Mouse (Mus musculus) adrenal gland, adult 18-20 months (tissue): ENCODE measurements at regions not wholly inside any gene's neighbourhood (a gene's known extent, or its start where the extent isn't known, plus 50 kb on each side); places are given as distances from the start of the nearest gene placed in this dataset.

ENCODE experiments used
- DNase-seq, 2 experiments: peaks; one replicate each; pipeline ENCODE4 v3.0.0; 2021 to 2022; ENCODE audit warnings: low spot score in 2 of 2

DNA sequence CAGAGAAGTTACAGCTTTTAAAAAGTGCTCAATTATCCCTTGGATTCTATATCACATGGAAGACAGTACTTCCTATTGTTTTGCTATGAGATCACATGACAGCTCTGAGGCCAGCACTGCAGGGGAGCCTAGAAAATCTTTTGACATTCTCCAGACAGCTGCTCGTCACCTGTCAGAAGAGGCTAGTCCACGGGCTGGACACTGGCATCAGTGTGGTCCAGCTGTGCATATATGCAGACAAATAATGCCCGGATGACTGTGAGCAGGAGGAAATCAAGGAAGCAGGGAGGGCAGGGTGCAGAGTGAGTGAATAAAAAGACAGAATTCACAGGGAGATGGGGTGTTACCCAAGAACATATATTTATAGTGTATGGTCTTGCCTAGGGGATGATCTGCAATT lies 270.4 kb downstream of the Rnf144a start:
- no peak for DNase-seq

DNA sequence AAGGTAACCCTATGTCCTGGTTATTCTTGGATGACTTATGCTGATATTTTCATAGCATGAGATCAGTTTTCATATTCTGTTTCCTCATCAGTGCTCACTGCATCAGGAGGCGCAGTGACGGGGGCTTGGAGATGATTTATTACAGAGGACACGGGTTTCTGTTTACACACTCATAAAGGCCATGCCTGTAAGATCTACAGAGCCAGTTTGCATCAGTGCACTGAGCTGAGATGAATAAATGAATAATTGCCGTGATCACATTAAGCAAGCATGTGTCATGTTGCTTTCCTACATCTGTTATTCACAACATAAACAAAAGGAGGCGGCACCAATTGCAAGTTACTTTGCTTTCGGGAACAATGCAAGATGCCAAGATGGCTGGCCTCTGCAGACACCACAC lies 271.6 kb downstream of the Rnf144a start:
- no peak for DNase-seq

DNA sequence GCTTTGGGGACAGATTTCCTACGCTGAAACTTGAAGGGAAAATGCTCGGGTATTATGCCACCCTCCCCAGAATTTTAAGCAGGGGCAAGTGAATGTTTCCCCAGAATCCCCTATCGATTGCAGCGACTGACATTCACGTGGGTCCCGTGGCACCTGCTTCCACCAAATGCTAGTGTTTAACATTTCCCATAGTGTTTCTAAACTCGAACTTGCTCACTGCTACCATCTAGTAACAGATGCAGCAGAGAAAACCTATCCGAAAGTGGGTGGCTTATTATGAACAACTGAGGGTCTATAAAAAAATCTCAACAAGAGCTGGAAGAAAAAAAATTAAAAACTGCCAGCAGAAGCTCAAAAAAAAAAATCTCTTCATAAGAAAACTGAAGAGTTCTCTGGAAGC lies 284.2 kb downstream of the Rnf144a start:
- DNase-seq = no peak

DNA sequence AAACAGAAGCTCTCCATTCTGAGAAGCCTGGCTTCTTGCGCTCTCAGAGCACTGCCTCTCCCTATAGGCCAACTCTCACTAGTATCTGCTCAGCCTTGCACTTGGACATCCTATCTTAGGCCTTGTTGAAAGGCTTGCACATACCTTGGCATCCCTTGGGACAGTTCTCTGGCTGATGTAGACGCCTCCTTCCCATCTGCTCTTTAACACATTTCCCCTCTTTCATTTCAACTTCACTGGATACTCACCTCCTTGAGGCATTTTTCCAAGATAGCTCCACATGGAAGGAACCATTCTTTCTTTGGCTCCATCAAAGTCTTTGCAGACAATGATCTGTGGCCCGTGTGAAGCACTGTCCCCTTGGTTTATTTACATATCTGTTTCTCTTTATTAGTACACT lies 285.0 kb downstream of the Rnf144a start:
- DNase-seq = no peak

DNA sequence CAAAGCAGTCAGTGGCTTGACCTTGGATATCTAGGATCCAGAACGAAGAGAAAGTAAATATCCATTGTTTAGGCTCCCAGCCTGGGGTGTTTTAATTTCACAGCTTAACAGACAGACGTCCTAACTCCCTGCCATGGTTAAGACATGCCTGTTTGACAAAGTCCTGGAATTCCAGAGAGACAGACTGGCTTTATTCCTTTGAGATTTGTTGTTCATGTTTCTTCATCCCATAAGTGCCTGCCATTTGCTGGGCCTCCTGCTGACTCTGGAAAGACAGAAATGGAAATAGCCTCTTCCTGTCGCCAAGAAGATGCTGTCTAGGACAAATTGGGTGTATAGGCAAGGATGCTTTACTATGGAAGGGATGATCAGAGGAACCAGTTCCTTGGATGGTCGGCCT lies 285.5 kb downstream of the Rnf144a start:
- no peak for DNase-seq

DNA sequence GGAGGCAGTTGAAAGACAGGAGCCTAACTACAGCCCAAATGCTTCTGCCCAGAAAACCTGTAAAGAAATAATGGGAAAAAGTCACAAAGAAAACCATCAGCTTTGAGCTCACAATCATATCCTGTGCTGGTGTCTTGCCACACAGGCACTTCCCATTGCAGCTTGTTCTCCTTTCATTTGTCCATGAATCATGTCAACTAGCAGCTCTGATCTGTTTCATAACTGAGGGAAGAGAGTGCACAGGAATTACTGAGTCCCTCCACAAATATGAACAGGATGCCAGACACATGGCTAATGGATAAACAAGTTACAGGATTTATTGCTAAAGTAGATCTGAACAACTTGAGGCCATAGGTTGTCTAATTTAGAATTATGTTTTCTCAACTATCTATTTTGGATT lies 286.2 kb downstream of the Rnf144a start:
- DNase-seq = no peak

DNA sequence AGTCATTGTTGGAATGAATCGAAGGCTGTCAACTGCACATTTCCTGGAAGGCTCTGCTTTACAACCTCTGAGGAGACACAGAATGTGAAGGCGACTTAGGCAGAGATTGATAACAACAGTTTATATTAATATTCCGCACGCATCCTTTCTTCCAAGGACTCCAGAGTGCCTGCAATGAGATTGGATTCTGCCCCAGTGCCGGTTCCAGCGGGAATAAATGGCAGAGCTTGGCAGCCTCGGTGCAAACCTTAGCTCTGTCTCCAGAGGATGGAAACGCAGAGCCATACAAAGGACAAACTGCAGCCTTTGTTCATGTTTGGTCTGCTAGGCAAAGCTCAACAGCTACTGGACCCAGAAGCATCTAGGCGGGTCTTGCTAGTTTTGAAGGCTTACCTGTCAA lies 288.8 kb downstream of the Rnf144a start:
- DNase-seq = no peak

DNA sequence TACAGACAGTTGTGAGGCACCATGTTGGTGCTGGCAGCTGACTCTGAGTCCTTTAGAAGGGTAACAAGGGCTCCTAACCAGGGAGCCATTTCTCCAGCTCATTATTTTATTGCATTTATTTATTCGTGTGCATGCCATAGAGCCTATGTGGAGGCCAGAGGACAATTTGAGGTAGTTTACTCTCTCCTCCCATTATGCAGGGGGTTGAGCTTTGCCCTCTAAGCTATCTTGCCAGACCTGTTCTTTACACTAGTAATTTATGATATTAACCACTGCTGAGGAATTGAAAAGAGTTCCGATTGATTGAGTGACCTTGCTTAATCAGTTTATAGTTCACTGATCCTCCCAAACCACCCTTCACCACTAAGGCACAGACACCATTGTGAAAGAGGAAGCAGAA lies 290.8 kb downstream of the Rnf144a start:
- DNase-seq = no peak

DNA sequence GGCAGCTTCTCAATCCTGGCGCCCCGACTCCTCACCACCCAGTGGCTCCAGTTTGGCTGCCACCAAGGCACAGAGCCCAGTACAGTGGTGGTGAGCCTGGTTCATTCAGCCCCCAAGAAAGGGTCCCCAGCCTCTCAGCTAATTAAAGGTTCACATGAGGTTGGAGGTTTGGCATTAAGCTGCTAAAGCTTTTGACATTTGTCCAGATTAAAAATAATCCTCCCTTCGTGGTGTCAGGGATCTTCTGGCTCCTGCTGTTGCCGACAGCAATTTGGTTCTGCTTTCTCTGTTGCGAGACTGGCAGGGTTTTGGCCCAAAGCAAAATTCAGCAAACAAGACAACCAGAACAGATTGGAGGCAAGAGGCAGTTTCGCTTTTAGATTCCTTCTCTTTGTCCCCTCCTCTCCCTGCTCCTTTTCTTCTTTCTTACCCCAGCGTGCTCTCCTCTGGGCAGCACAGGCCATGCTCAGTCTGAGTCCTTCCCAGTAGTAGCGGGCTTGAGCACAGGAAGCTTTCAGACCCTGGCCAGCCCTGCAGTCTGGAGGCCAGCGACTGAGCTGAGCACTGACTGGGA lies 299.6 kb downstream of the Rnf144a start:
- no peak for DNase-seq

DNA sequence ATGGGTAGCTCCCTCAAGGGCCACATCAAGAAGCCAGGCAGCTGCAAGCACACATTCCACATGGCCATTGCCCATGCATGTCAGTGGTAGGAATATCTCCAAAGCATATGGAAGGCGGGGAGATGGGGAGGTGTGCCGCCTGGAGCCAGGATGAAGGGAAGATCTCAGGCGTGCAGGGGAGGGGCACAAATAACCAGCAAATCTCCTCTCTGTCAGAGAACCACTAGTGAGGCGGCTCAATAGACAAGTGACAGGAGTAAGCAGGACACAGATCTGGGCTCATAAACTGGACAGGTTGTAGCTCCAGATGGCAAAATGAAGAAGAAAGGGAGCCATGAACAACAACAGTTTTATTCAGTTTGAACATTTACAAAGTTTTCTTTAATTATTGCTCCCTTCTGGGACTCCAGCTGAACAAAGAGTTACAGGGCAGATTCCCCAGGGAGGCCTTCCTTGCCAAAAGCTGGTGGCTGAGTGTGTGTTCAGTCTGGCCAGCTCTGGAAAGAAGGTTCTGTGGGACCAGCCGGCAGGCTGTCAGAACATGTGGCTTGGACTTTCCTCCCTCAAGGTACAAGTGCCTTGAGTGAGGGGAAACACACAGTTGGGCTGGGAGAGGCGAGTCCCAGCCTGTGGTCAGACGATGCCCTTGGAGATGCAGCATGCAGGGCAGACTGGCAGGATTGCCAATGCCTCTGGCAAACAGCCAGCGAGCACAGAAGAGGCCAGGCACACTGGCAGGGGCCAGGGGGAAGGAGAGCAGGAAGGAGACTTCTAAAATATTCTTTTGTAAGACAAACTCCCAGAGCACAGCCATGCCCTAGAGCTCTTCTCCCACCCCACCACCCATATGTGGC lies 302.7 kb downstream of the Rnf144a start:
- peak; percentile 39 to 46 for DNase-seq

DNA sequence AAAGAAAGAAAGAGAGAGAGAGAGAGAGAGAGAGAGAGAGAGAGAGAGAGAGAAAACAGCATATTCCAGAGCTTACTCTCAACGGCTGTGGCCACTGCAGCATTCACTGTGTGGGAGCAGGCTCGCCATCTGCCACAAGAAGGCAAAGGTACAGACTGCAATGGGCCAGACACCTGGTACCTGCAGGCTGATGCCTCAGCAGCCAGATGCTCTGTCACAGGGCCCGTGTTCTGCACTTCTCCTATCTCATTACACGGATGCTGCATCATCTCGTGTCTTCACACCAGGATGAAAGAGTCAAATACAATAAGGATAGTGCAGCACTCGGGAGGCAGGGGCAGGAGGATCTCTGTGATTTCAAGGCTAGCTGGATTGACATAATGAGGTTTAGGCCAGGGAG lies 305.2 kb downstream of the Rnf144a start:
- no peak for DNase-seq

DNA sequence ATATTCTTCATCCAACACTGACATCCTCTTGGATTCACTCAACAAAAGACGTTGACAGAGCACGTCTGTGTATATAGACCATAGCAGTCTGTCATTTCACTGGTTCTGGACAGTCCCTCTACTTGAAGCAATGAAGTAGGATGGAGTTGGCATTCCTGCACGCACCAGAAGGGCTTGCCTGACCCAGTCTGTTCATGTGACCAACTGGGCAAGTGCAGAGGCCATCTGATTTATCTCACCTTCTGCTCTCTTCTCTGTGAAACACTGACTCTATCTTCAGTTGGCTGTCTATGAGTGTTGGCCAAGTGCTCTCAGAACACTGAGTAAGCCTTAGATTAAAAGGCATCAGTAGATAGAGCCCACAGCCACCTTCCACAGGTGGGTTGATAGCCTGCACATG lies 310.7 kb downstream of the Rnf144a start:
- DNase-seq = no peak

DNA sequence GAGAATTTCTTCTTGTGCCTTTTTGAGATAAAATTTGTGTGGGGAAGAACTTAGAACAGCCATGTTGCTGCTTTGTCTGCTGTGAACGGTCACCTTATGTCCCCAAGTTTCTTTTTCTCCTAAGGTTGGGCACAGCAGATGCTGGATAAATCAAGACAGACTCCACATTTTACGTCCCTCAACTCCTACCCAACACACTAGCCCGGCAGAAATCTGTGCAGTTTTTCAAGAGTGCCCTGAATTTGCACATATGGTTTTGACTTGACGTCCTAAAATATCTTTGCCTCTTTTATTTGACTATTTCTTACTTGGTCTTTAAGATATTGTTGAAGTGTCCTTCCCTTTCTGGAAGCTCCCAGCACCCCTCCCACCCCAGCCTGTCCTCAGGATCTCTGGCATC lies 312.7 kb downstream of the Rnf144a start:
- DNase-seq = no peak

DNA sequence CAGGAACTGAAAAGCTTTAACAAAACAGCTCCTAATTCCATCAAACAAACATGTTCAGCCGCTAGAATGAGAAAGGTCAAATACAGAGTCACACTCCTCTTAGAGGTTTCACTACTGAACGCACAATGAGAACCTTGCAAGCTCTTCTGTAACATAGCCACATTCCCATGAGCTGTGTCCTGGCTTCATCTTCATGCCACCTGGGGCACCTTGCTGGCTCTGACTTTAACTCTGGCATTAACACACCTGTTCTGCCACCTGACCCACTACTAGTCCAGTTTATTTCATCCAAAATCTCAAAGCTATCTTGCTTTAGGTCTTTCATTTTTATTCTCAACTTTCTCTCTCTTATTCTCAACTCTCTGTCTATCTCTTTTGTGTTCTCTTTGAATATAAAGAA lies 314.9 kb downstream of the Rnf144a start:
- DNase-seq = no peak

DNA sequence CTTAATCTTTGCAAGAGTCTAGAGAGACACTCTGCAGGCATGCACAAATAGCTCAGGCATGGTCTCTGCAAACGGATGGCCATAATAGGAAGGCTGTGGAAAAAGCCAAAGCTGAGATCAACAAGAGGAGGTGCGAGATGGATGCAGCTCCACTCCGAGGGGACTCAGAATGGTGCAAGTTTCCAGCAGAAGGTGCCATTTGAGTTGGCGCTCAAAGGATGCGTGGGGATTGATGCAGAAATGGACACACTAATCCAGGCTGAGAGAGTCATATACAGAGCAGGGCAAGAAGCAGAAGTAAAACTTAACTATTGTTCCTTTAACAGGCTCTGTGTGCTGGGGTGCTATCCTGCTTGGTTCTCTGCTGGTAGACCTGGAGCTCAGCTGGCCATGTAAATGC lies 315.9 kb downstream of the Rnf144a start:
- no peak for DNase-seq

DNA sequence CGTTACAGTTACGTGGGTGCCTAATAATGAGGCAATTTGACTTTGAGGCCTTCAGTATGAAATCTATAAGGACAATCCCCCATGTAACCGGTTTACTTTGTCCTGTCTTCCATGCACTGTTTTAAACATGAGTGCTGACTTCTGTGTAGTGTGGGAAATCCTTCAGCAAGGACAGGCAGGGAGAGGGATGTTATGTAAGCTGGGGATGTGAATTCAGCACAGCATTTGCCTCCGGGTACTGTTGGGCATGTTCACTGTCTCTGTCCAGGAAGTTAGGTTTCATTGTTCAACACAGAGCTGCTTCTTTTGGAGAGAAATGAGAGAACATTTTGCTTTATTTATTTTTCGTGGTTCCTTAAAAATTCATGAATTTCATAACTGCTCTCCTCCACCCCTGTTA lies 322.7 kb downstream of the Rnf144a start:
- DNase-seq = no peak

DNA sequence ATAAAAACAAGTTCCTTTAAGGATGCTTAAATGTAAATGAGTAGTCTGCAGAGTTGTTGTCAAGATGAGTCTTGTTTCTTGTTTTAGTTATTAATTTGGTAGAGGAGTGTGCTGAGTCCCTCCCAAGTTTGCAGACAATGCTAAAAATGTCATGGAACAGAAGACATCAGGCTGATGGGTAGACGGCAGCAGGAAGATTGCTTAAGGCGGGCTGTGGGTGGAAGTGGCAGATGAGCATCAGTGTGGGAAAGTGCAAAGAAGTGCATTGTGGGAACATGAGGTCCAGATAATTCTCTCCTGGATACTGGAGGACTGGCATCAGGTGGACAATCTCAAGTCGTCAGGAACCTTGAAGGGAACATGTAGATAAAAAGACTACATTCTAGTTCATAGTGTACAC lies 323.2 kb downstream of the Rnf144a start:
- no peak for DNase-seq

DNA sequence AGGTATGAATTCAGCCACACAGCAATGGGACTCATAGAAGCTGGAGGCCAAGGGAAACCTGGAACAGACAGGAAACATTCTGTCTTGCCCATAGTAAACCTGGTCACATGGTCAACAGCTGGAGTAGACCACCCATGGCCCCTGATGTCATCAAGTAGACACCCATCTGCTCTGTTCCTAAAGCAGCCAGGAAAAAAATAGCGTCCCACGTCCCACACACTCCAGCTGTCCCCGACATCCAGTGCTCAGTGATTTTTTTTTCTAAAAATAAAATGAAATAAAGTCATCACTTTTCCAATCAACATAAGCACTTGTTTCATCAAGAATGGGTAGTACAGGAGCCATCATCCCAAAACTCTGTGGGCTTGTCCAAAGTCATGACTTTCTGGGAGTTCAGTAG lies 326.7 kb downstream of the Rnf144a start:
- no peak for DNase-seq

DNA sequence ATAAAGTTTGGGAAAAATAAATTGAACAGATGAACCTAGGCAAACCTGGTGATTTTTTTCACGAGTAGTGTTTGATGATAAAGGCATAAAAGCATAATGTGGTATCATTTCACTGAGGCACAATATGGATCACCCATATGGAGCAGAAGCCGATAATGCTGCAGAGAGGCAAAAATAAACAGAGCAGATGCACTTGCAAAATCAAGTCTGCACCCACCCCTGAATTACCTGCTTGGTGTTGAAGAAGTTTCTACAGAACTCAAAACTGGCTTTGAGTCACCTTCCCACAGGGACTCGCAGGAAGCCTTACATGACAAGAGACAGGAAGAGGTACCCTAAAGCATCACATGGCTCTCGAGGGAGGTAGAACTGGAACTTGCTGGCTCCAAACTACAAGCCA lies 328.1 kb downstream of the Rnf144a start:
- no peak for DNase-seq

DNA sequence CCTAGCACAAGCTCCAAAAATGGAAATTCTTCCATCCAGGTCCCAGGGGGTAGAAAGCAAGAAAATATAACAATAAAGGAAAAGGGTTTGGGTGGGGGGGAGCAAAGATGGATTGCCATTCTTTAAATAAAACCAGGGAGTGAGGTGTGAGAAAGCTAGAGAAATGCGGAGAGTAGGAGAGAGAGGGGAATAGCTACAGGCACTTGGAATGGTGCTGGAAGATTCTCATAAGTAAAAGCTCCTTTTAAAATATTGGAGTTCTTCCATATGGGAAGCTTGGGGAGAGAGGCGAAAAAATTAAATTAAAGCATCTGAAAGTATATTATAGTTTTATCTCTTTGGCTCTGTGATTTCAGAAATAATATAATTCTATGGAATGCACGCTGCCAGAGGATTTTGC lies 328.6 kb downstream of the Rnf144a start:
- DNase-seq = no peak

DNA sequence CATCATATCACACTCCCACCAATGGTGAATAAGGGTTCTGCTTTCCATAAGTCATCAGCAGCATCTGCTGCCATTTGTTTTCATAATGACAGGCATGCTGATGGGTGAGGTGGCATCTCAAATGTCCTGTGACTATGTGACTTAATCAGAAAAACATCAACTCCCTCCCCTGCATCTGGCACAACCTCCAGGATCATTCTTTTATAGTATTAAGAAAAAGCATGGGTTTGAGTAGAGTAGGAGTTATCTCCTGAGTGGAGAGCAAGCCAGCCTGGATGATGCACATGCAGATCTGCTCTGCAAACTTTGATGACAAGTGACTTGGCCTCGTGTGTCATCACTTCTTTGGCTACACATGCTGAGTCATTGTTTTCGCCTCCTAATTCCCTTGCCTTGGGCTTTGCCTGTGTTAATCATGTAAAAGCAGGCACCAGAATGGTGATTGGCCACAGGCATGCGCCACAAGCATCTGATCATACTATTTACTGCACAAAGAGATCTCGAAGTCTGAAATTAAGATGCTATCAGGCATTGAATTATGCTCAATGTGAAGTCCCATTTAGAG lies 335.9 kb downstream of the Rnf144a start:
- DNase-seq = no peak

DNA sequence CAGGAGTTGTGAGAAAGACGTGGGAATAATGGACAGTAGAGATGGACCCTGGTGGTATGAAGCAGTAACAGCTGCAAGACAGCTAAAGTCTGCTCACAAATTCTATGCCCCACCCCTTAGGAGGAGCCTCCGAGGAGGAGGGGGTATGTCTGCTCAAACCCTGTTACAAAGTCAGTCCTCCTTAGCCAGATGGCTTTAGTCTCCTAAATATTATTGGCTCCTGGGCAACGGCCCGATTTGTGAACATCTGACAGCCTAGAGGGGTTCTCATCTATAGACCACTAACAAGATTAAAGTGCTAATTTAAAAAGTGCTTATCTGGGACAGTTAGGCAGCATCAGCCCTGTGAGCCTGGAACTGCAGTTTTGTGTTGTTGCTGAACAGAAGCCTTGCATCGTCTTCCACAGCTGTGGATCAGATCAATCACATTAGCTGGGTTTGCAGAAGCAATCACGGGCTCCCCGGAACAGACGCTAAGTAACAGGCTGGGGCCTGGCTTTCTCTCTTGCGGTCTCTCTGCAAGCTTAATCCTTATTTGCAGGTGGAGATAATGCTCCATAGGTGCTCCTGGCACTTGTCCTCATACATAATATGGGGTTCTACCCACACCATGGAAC lies 339.3 kb downstream of the Rnf144a start:
- DNase-seq = no peak
